Mouse (Mus musculus): ENCODE measurements around the gene Cxcl16. TPM values are rescaled to one million over a fixed set of nuclear protein-coding genes. Genes with fewer than 3 reads are reported as not detected.

The Cxcl16 gene
- polyA plus RNA-seq, 1 experiment from 2014 or later = 7.3 TPM

Small RNAs within 50 kb of the gene (microRNA-seq; reads per million reads assigned to microRNA genes)
- gene Mir7115 = 1.5 reads per million

Other genes starting within 250 kb of the Cxcl16 start
- 8.7 and 9.7 TPM in 2 replicates for gene Slc16a11, start 247.2 kb downstream of the Cxcl16 start, polyA plus RNA-seq (2015; fragmentation: Nextera tagmentation; extraction: Ambion mirVana)
- gene Slc16a13, start 238.9 kb downstream of the Cxcl16 start, polyA plus RNA-seq (2015; fragmentation: Nextera tagmentation; extraction: Ambion mirVana) = 11.9 and 15.2 TPM in 2 replicates
- 5.1 and 6.6 TPM in 2 replicates for gene Bcl6b, start 230.2 kb downstream of the Cxcl16 start, polyA plus RNA-seq (2015; fragmentation: Nextera tagmentation; extraction: Ambion mirVana)
- gene 0610010K14Rik, start 222.1 kb downstream of the Cxcl16 start, polyA plus RNA-seq (2015; fragmentation: Nextera tagmentation; extraction: Ambion mirVana) = 167 and 175 TPM in 2 replicates
- gene Gm21988, start 220.2 kb downstream of the Cxcl16 start, polyA plus RNA-seq (2015; fragmentation: Nextera tagmentation; extraction: Ambion mirVana) = 13.8 and 15.7 TPM in 2 replicates
- gene Rnasek, start 220.1 kb downstream of the Cxcl16 start, polyA plus RNA-seq (2015; fragmentation: Nextera tagmentation; extraction: Ambion mirVana) = 416 and 443 TPM in 2 replicates
- 1.1 and 1.3 TPM in 2 replicates for gene Alox12, start 204.6 kb downstream of the Cxcl16 start, polyA plus RNA-seq (2015; fragmentation: Nextera tagmentation; extraction: Ambion mirVana)
- 0.09 and 0.14 TPM in 2 replicates for gene Alox12e, start 137.4 kb downstream of the Cxcl16 start, polyA plus RNA-seq (2015; fragmentation: Nextera tagmentation; extraction: Ambion mirVana)
- gene Alox15, start 108.0 kb downstream of the Cxcl16 start, polyA plus RNA-seq (2015; fragmentation: Nextera tagmentation; extraction: Ambion mirVana) = 0.06 TPM in 1 of 2 replicates, not detected in the other
- 31.7 and 37.0 TPM in 2 replicates for gene Pelp1, start 50.0 kb downstream of the Cxcl16 start, polyA plus RNA-seq (2015; fragmentation: Nextera tagmentation; extraction: Ambion mirVana)
- 54.9 and 55.6 TPM in 2 replicates for gene Arrb2, start 27.3 kb downstream of the Cxcl16 start, polyA plus RNA-seq (2015; fragmentation: Nextera tagmentation; extraction: Ambion mirVana)
- gene Med11, start 8.1 kb downstream of the Cxcl16 start, polyA plus RNA-seq (2015; fragmentation: Nextera tagmentation; extraction: Ambion mirVana) = 42.9 and 46.3 TPM in 2 replicates
- gene Zmynd15, start 551 bp downstream of the Cxcl16 start, polyA plus RNA-seq (2015; fragmentation: Nextera tagmentation; extraction: Ambion mirVana) = 0.86 and 1.3 TPM in 2 replicates
- gene Tm4sf5, start 45.3 kb upstream of the Cxcl16 start, polyA plus RNA-seq (2015; fragmentation: Nextera tagmentation; extraction: Ambion mirVana) = 3.8 and 5.5 TPM in 2 replicates
- 0.34 TPM in 1 of 2 replicates, not detected in the other for gene Vmo1, start 54.6 kb upstream of the Cxcl16 start, polyA plus RNA-seq (2015; fragmentation: Nextera tagmentation; extraction: Ambion mirVana)
- 0.39 and 0.40 TPM in 2 replicates for gene Gltpd2, start 59.2 kb upstream of the Cxcl16 start, polyA plus RNA-seq (2015; fragmentation: Nextera tagmentation; extraction: Ambion mirVana)
- gene Psmb6, start 65.4 kb upstream of the Cxcl16 start, polyA plus RNA-seq (2015; fragmentation: Nextera tagmentation; extraction: Ambion mirVana) = 775 and 820 TPM in 2 replicates
- gene Gm40193, start 73.0 kb upstream of the Cxcl16 start, polyA plus RNA-seq (2015; fragmentation: Nextera tagmentation; extraction: Ambion mirVana) = not detected in 2 replicates
- gene Pld2, start 80.1 kb upstream of the Cxcl16 start, polyA plus RNA-seq (2015; fragmentation: Nextera tagmentation; extraction: Ambion mirVana) = 20.6 and 21.4 TPM in 2 replicates
- gene Mink1, start 102.9 kb upstream of the Cxcl16 start, polyA plus RNA-seq (2015; fragmentation: Nextera tagmentation; extraction: Ambion mirVana) = 14.4 and 19.1 TPM in 2 replicates
- not detected in 2 replicates for gene 4930544D05Rik, start 155.9 kb upstream of the Cxcl16 start, polyA plus RNA-seq (2015; fragmentation: Nextera tagmentation; extraction: Ambion mirVana)
- gene Chrne, start 159.2 kb upstream of the Cxcl16 start, polyA plus RNA-seq (2015; fragmentation: Nextera tagmentation; extraction: Ambion mirVana) = not detected in 2 replicates
- 0.19 and 0.29 TPM in 2 replicates for gene Gp1ba, start 179.1 kb upstream of the Cxcl16 start, polyA plus RNA-seq (2015; fragmentation: Nextera tagmentation; extraction: Ambion mirVana)
- gene Rnf167, start 187.3 kb upstream of the Cxcl16 start, polyA plus RNA-seq (2015; fragmentation: Nextera tagmentation; extraction: Ambion mirVana) = 105 and 110 TPM in 2 replicates
- gene Slc25a11, start 187.5 kb upstream of the Cxcl16 start, polyA plus RNA-seq (2015; fragmentation: Nextera tagmentation; extraction: Ambion mirVana) = 185 and 191 TPM in 2 replicates
- 638 and 764 TPM in 2 replicates for gene Pfn1, start 194.7 kb upstream of the Cxcl16 start, polyA plus RNA-seq (2015; fragmentation: Nextera tagmentation; extraction: Ambion mirVana)
- 6.0 and 16.3 TPM in 2 replicates for gene Eno3, start 197.2 kb upstream of the Cxcl16 start, polyA plus RNA-seq (2015; fragmentation: Nextera tagmentation; extraction: Ambion mirVana)
- gene Spag7, start 209.4 kb upstream of the Cxcl16 start, polyA plus RNA-seq (2015; fragmentation: Nextera tagmentation; extraction: Ambion mirVana) = 151 and 161 TPM in 2 replicates
- 26.3 and 31.5 TPM in 2 replicates for gene Camta2, start 228.1 kb upstream of the Cxcl16 start, polyA plus RNA-seq (2015; fragmentation: Nextera tagmentation; extraction: Ambion mirVana)
- gene Inca1, start 240.2 kb upstream of the Cxcl16 start, polyA plus RNA-seq (2015; fragmentation: Nextera tagmentation; extraction: Ambion mirVana) = 1.2 and 1.4 TPM in 2 replicates
- gene Kif1c, start 240.6 kb upstream of the Cxcl16 start, polyA plus RNA-seq (2015; fragmentation: Nextera tagmentation; extraction: Ambion mirVana) = 1.3 and 1.6 TPM in 2 replicates

All from hindbrain, embryonic 16.5 days (tissue).